Mouse (Mus musculus) intestine, embryonic 16.5 days (tissue): Measurements from ENCODE around the gene Nek3. TPM values are rescaled to one million over a fixed set of nuclear protein-coding genes. Genes with fewer than 3 reads are reported as not detected.
A peak's percentile ranks its signal among the peaks of the same experiment; 100 is the strongest.

Experiments
- ATAC-seq: fragments of 200-750 bp; cut with Nextera tagmentation; 2 replicates; pipeline ENCODE4 v1.8.0; 2017; ENCODE audit warnings: moderate TSS enrichment, moderate library complexity
- H3K27ac ChIP-seq: fragments of 300-500 bp; sonication (generic); 2 replicates; pipeline ENCODE4 v1.5.1; 2014; ENCODE audit warnings: mild to moderate bottlenecking, low read length
- H3K27me3 ChIP-seq: fragments of 300-500 bp; sonication (generic); replicated peaks from 2 replicates; pipeline ENCODE4 v1.6.1; 2014; ENCODE audit warnings: low read length, control low read depth, mixed read lengths; ENCODE audit not compliant: control insufficient read depth, insufficient read depth
- H3K36me3 ChIP-seq: fragments of 300-500 bp; sonication (generic); 2 replicates; pipeline ENCODE4 v1.6.1; 2014; ENCODE audit warnings: low read length, control low read depth; ENCODE audit not compliant: control insufficient read depth, insufficient read depth
- H3K4me1 ChIP-seq: fragments of 300-500 bp; sonication (generic); 2 replicates; pipeline ENCODE4 v1.6.1; 2014; ENCODE audit warnings: low read length, control low read depth, mixed read lengths; ENCODE audit not compliant: control insufficient read depth, insufficient read depth
- H3K4me2 ChIP-seq: fragments of 300-500 bp; sonication (generic); 2 replicates; pipeline ENCODE4 v1.6.1; 2014; ENCODE audit warnings: low read depth, low read length, control low read depth
- H3K4me3 ChIP-seq: fragments of 300-500 bp; sonication (generic); 2 replicates; pipeline ENCODE4 v1.5.1; 2014; ENCODE audit warnings: mild to moderate bottlenecking, low read length
- H3K9ac ChIP-seq: fragments of 300-500 bp; sonication (generic); 2 replicates; pipeline ENCODE4 v1.6.1; 2014; ENCODE audit warnings: low read depth, low read length
- H3K9me3 ChIP-seq: fragments of 300-500 bp; sonication (generic); 2 replicates; pipeline ENCODE4 v1.6.1; 2016; ENCODE audit warnings: low read length, control low read depth; ENCODE audit not compliant: control insufficient read depth
- WGBS: fragments of 180-500 bp; shearing (Covaris S2); extraction: QIAGEN DNeasy Blood & Tissue Kit; methylation state at CpG from one replicate; pipeline ENCODE4 v1.1.7; 2014; 5-methylcytosine and 5-hydroxymethylcytosine counted together
- polyA plus RNA-seq: library from polyadenylated mRNA; unstranded; fragments of >200 nt; fragmentation: Nextera tagmentation; extraction: Ambion mirVana; gene quantifications from 2 replicates; pipeline ENCODE4 v1.2.1, GENCODE M21; 2015

Gene Nek3
- polyA plus RNA-seq, 1 experiment from 2014 or later, result 4.6 TPM

DNA sequence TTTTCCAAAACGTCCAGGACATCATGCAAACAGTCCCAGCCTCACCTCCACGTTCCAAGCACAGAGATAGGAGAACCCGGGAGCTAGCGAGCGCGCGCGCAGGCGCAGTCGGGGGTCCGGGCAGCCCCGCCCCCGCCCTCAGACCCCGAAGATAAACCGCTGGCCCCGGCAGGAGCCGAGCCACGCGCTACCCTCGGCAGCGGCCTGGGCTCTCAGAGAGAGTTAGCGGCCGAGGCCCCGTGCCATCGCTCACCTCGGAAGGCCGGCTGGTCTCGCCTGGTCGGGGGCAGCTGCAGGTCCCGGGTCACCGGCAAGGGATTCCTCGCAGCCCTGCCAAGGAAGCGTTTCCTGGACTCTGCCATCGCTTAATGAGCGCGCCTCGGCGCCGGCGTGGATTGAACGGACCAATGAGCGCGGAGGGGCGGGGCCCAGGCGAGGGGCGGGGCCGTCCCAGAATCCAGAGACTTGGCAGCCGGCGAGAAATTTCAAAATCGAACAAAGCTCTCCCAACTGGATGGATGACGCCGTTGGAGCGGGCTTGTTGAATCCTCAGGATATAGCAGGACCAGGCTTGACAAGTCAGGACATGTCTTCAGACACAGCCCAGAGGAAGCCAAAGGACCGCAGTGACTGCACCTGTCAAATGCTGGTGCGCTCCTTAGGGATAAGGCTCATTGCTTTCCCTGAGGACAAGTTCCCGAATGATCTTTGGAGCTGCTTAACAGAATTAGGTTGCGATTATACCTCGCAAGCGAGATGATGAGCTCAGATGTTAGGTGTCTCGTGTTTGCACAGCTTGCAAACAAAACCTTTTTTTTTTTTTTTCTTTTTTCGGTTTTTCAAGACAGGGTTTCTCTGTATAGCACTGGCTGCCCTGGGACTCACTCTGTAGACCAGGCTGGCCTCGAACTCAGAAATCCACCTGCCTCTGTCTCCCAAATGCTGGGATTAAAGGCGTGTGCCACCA is 19.5 kb upstream of the Nek3 start, which contains the start of gene Ckap2:
TSS of gene Ckap2 (minus strand) at position 389 of the 967 bp plus-strand sequence.
- peak within 1 kb of the TSS; percentile 81 for H3K9ac ChIP-seq
- peak within 1 kb of the TSS; percentile 68 for H3K27ac ChIP-seq
- peak within 1 kb of the TSS; percentile 61 for H3K4me3 ChIP-seq
- WGBS, result 2% methylated on average over 63 of the region's 63 CpGs
- no peaks in the 10 kb centered on the region for H3K27me3 ChIP-seq
- H3K9me3 ChIP-seq, result no peaks in the 10 kb centered on the region
- H3K4me1 ChIP-seq, result peaks cover 11% of the 10 kb centered on the region
- peak within 1 kb of the TSS; percentile 74 for H3K4me2 ChIP-seq
- peak; percentile 99 for ATAC-seq
- no peaks in the 10 kb centered on the region for H3K36me3 ChIP-seq

DNA sequence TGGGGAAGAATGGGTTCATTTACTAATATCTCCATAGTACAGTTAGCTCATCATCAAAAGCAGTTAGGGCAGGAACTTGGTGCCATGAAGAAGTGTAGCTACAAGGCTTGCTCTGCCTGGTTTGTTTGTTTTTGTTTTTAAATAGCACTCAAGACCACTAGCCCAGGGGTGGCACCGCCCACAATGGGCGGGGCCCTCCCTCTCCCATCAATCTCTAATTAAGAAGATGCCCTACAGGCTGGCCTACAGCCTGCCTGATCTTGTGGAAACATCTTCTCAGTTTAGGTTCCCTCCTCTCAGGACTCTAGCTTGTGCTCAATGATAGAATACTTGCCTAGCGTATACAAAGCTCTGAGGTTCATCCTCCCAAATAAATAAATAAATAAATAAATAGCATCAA is 18.6 kb upstream of the Nek3 start:
- no peaks in the 10 kb centered on the region for H3K9me3 ChIP-seq
- peak; percentile 48 for ATAC-seq
- H3K9ac ChIP-seq, result peak overlapping the region; percentile 81
- H3K27ac ChIP-seq, result no peak overlapping the region
- H3K27me3 ChIP-seq, result no peaks in the 10 kb centered on the region
- peak overlapping the region; percentile 74 for H3K4me2 ChIP-seq
- H3K4me3 ChIP-seq, result peak overlapping the region; percentile 61
- H3K36me3 ChIP-seq, result no peaks in the 10 kb centered on the region
- peaks cover 11% of the 10 kb centered on the region for H3K4me1 ChIP-seq
- WGBS, result under 1% methylated on average over 3 of the region's 3 CpGs

DNA sequence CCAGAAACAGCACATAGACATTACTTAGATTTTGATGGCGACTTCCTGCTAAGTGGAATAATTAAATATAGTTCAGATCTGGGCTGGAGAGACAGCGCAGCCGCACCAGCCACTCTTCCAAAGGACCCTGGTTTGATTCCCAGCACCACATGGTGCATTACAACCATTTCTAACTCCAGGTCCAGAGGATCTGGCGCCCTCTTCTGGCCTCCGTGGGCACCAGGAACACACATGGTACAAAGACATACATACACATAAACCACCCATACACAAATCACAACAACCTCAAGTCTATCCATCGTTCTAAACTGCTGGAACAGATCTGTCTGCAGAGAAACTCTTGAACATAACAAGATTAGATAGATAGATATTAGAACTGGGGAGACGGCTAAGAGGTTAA is 9.7 kb upstream of the Nek3 start:
- no peak for ATAC-seq
- 94% methylated on average over 7 of the region's 7 CpGs for WGBS
- no peak overlapping the region for H3K4me3 ChIP-seq
- no peak overlapping the region for H3K9ac ChIP-seq
- H3K27ac ChIP-seq, result no peak overlapping the region
- no peaks in the 10 kb centered on the region for H3K27me3 ChIP-seq
- H3K9me3 ChIP-seq, result 0 out of 2 replicates have a peak, but pooled peaks cover 6% of the 10 kb centered on the region
- no peak overlapping the region for H3K4me2 ChIP-seq
- peaks cover 13% of the 10 kb centered on the region for H3K36me3 ChIP-seq
- no peaks in the 10 kb centered on the region for H3K4me1 ChIP-seq

DNA sequence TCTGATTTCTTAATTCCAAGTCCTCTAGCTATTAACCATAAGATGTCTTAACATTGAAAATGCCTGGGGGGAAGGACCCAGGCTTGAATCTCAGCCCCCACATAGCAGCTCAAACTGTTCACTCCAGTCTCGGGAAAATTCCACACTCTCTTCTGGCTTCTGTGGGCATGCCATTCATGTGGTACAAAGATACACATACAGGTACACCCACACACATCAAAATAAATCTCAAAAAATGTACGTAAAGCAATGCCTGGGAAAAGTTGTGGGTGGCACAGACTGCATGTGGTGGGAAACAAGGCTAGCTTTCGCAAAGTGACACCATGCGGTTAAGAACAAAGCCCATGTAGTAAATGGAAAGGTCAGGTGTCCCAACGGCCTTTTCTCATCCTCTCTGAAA is 2.9 kb upstream of the Nek3 start:
- peaks cover 2% of the 10 kb centered on the region; the same call in 1 of the 2 replicates for H3K36me3 ChIP-seq
- WGBS, result 93% methylated on average over 5 of the region's 5 CpGs
- no peak overlapping the region for H3K4me2 ChIP-seq

DNA sequence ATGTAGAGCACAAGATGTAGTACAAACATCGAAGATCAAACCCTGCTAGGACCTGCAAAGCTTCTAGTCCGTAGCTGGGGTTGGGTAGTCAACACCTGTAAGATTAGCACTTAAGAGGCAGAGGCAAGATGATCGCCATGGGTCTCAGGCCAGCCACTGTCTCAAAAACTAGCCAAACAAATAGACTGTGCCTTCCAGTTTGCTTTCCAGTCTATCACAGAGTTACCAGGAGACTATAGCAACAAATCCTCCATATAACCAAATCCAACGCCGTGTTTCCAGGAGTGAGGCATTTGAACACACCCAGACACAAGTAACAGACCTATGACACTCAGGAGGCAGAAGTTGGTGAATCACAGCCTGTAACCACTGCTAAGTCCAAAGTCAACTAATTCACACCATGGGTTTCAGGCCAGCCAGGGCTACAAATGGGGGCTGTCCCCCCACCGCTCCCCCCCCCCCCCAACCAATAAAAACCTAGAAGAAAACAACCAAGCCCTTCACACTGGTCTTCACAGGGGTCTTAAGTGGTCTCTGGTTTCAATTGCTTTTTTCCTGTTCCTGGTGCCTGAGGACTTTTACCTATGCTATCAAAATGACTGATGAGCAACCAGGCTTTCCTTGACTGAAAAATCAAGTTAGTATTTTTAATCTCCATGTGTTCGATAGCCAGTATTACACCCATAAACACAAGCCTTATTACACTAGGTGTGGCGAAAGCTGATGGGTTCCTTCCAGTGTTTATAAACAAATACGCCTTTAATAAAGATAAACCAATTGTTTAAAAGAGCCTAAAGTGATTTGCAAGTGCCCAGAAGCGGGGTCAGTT is 770 bp downstream of the Nek3 start:
- Histone ChIP-seq H3K27me3 (no peaks in the 10 kb centered on the region), H3K36me3 (peaks cover 2% of the 10 kb centered on the region; the same call in 1 of the 2 replicates), H3K4me1 (no peaks in the 10 kb centered on the region; the same call in 1 of the 2 replicates), H3K4me2 (peak overlapping the region; percentile 50), H3K27ac (peak overlapping the region; percentile 54; the same call in 1 of the 2 replicates), H3K9me3 (no peaks in the 10 kb centered on the region), H3K4me3 (peak overlapping the region; percentile 69), H3K9ac (peak overlapping the region; percentile 63)
- ATAC-seq, result peak; percentile 60
- WGBS, result 43% methylated on average over 10 of the region's 10 CpGs

More for the DNA sequence above, 2.9 kb upstream of the Nek3 start:
- no peak for ATAC-seq
- H3K9me3 ChIP-seq, result no peaks in the 10 kb centered on the region
- no peak overlapping the region for H3K27ac ChIP-seq
- no peaks in the 10 kb centered on the region; the same call in 1 of the 2 replicates for H3K4me1 ChIP-seq
- no peaks in the 10 kb centered on the region for H3K27me3 ChIP-seq
- H3K4me3 ChIP-seq, result no peak overlapping the region
- H3K9ac ChIP-seq, result no peak overlapping the region

DNA sequence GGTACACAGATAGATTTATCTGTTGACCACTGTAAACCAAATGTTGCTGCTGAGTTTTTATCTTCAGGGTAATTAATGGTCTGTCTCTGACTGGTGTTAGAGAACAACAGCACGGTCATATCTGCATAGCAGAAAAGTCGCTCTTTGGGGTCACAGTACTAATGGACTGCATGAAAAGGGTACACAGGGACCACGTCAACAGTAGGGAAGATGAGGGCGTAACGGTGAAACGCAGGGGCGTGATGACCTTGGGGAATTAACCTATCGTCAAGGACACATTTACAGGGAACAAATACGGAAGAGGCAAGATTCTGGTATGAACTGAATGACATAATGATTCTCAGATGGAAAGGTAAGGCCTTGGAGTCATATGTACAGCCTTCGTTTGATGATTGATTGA is 1.8 kb downstream of the Nek3 start:
- H3K27me3 ChIP-seq, result no peaks in the 10 kb centered on the region
- H3K4me1 ChIP-seq, result no peaks in the 10 kb centered on the region; the same call in 1 of the 2 replicates
- no peak for ATAC-seq
- H3K4me3 ChIP-seq, result no peak overlapping the region
- peaks cover 6% of the 10 kb centered on the region for H3K36me3 ChIP-seq
- H3K27ac ChIP-seq, result no peak overlapping the region
- WGBS, result 85% methylated on average over 10 of the region's 10 CpGs
- H3K9me3 ChIP-seq, result no peaks in the 10 kb centered on the region
- H3K4me2 ChIP-seq, result no peak overlapping the region
- no peak overlapping the region for H3K9ac ChIP-seq

DNA sequence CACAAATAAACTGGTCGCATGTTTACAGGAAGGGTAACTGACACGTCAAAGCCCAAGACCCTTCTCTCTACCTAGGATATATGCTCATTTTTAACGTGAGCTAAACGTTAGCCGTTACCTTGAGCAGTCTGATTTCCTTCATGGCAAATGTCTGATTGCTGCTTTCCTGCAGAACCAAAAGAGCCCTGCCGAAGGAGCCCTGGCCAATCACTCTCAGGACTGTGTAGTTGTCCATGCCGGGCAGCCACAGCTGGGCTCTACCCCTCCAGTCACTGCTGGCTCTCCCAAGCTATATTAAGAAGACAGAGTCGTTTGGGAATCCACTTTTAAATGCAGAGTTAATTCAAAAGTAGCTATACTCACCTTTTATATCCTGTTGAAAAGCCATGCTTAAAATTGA is 4.0 kb downstream of the Nek3 start:
- Histone ChIP-seq H3K4me2 (no peak overlapping the region), H3K9me3 (no peaks in the 10 kb centered on the region), H3K36me3 (peaks cover 3% of the 10 kb centered on the region; the same call in 1 of the 2 replicates), H3K9ac (no peak overlapping the region), H3K27ac (no peak overlapping the region), H3K4me3 (no peak overlapping the region), H3K27me3 (no peaks in the 10 kb centered on the region), H3K4me1 (no peaks in the 10 kb centered on the region; the same call in 1 of the 2 replicates)
- 72% methylated on average over 8 of the region's 8 CpGs for WGBS
- no peak for ATAC-seq

DNA sequence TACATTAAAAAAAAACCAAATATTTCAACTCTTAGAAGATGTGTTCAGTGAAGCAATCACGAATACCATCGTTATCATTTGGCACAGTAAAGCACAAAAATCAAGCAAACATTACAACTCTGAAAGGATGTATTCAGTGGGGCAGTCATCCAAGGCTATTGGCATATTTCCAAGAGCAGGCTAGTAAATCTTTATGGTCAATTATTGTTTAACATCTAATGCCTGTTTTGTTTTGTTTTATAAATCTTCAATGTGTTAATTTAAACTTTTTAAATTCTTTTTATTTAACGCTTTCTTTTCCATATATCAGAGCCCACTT is 15.9 kb downstream of the Nek3 start:
- Histone ChIP-seq H3K9me3 (no peaks in the 10 kb centered on the region), H3K27me3 (no peaks in the 10 kb centered on the region), H3K27ac (no peak overlapping the region), H3K36me3 (0 out of 2 replicates have a peak, but pooled peaks cover 3% of the 10 kb centered on the region), H3K9ac (no peak overlapping the region), H3K4me1 (no peaks in the 10 kb centered on the region), H3K4me2 (no peak overlapping the region), H3K4me3 (no peak overlapping the region)
- 55% methylated on average over 3 of the region's 3 CpGs for WGBS
- ATAC-seq, result no peak
